Mouse (Mus musculus): ENCODE results near the gene Trex1.

GRCm38 (mm10) chr9:109073661-109074573 lies 14.4 kb upstream of the Trex1 start, which contains the start of gene Atrip:
- TF ChIP-seq EP300 (IDR thresholded peaks at IDR 0.05), result no peak
- no peak for TF ChIP-seq CTCF (IDR thresholded peaks at IDR 0.05)
